Mouse (Mus musculus): ENCODE results near the gene Ltbr.
A peak's percentile ranks its signal among the peaks of the same experiment; 100 is the strongest.

Ltbr gene

DNA sequence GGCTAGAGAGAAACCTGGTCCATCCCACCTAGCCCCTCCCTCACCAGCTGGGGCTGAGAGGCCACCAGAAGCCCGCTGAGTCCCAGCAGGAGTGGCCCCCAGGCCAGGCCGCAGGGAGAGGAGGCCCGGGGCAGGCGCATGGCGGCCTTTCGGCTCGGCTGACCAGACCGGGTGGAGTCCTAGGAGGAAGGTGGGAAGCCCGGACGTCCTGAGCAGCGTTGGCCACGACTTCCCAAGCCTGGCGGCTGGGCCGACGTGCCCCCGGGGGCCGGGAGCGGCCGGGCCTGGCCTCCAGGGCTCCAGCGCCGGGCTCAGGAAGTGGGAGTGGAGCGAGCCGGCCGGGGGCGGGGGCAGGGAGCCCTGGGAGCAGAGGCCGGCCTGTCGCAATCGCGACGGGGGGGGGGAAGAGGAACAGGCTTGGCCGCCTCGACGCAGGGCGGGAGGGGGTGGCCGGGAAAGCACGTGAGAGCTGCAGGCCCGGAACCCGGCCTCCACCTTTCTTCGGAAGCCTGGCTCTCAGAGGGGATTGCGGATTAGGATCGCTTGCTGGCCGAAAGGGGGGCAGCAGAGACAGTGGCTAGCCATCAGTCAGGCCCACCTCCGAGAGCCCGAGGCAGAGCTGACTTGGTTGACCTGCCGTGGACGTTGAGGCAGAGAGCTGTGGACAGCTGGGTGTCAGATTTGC lies at the start of gene Ltbr:
Ltbr (minus strand) TSS at position 340 of the 685 bp plus-strand sequence.
- peak; percentile 95 for DNase-seq

DNA sequence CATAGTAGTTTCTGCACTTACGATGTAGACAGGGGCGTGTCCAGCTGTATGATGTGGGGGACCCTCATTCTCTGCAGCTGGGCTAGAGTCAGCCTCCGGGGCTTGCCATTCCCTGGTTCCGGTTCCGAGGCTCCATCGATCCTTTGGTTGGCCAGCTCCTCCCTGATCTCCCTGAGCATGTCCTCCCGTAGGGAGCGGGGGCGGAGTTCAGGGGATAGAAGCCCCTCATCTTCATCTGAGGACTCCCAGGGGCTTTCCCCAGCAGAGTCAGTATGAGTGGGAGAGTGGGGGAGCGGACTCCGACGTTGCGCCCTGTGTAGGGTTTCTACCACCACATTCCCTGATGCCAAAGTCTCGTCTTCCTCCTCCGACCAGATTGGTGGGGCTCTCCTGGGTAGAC lies 49.3 kb upstream of the Ltbr start:
- DNase-seq, result no peak

DNA sequence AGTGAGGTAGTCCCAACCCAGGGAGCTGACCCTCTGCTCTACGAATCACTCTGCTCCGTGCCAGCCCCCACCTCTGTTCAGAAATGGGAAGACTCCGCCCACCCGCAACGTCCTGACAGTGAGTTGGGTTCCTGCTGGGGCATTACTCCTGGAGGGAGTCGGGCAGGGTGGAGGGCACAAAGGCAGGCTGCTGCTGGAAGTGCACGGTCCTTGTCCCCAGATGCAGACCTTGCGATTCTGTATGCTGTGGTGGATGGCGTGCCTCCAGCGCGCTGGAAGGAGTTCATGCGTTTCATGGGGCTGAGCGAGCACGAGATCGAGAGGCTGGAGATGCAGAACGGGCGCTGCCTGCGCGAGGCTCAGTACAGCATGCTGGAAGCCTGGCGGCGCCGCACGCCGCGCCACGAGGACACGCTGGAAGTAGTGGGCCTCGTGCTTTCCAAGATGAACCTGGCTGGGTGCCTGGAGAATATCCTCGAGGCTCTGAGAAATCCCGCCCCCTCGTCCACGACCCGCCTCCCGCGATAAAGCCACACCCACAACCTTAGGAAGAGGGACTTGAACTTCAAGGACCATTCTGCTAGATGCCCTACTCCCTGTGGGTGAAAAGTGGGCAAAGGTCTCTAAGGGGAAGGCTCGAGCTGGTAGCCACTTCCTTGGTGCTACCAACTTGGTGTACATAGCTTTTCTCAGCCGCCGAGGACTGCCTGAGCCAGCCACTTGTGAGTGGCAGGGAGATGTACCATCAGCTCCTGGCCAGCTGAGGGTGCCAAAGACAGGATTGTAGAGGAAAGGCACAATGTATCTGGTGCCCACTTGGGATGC lies 48.0 kb upstream of the Ltbr start:
- DNase-seq, result peak; percentile 70

DNA sequence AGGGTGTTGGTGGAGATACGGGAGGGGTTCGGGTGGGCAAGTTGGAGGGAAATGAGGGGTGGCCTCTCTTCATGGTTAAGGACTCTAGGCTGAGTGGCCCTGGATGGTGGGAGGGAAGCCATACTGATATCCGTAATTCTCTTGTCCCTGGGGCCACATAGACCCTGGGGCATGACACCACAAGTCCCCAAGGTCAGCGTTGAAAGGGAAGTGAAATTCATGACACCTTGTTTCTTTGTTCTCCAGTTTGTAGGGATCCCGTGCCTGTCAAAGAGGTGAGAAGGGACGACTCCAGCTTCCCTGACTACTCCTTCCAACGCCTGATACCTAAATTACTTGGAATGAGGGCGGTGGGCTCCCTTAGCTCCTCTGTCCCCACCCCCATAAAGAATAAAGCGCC lies 47.2 kb upstream of the Ltbr start:
- no peak for DNase-seq

DNA sequence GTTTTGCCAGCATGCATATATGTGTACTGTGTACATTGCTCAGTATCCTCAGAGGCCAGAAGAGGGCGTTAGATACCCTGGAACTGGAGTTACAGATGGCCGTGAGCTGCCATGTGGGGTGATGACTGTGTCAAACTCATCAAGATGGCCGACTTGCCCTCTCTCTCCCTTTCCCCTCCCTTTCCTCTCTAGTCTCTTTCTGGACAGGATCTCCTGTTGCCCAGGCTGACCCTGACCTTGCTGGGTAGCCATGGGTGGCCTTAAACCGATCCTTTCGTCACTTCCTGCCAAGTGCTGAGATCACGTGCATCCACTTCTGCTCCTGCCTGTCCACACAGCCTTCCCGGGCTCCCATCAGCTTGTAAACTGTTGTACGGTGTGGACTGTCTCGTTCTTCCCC lies 46.3 kb upstream of the Ltbr start:
- DNase-seq, result no peak

DNA sequence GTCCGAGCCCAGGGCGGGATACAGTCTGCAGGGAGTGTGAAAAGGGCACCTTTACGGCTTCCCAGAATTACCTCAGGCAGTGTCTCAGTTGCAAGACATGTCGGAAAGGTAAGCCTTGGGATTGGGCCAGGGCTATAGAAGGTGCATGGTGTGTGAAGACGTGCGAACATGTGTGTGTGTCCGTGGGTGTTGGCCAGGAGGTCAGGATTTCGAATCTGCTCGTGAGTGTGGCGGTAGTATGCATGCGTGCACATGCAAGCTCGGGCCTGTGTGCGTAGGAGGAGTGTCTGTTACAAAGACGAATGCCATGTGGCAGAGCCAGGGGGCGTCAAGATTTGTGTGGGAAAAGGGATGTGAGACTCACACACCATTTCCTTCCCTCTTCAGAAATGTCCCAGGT lies 43.6 kb upstream of the Ltbr start:
- DNase-seq, result no peak

DNA sequence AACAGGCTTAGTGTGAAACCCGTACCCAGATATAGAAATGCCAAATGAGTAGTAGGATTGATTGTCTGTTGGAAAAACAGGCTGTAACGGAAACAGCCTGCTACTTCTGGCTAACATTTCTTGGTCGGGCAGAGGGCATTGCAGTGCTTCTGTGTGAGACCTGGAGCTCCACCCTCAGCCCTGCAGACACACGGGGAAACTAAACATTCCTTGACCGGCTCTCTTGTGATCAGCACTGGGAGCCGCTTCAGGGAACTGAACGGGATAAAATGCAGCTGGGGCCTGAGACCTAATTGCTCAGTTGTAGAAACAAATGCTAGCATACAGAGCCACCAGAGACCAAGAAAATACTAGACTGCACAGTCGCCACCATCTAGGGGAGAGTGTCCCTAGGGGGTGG lies 42.6 kb upstream of the Ltbr start:
- DNase-seq, result peak; percentile 62

DNA sequence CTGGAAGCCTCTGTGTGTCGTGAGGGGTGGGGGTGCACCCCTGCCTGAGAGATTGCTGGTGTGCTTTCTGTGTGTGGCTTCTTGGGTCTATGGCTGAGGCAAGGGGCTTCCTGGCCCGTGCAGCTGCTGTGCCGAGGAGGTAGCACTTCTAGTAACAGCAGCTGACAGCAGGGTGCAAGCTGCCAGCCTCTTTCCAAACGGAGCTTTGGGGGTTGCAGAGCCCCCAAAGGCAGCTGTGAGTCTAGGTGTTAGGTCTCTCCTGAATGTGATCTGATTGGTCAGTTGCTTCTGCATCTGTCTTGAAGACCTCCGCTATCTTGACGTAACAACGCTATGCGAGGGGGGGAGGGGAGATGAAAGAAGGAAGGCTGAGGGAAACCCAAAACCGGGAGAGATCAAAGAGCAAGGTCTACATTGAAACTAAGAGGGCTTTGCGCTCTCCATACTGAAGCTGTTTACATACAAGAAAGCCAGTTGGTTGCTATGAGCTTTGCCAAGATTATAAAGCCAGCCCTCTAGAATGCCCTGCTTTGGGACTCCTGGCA lies 41.6 kb upstream of the Ltbr start:
- no peak for DNase-seq

DNA sequence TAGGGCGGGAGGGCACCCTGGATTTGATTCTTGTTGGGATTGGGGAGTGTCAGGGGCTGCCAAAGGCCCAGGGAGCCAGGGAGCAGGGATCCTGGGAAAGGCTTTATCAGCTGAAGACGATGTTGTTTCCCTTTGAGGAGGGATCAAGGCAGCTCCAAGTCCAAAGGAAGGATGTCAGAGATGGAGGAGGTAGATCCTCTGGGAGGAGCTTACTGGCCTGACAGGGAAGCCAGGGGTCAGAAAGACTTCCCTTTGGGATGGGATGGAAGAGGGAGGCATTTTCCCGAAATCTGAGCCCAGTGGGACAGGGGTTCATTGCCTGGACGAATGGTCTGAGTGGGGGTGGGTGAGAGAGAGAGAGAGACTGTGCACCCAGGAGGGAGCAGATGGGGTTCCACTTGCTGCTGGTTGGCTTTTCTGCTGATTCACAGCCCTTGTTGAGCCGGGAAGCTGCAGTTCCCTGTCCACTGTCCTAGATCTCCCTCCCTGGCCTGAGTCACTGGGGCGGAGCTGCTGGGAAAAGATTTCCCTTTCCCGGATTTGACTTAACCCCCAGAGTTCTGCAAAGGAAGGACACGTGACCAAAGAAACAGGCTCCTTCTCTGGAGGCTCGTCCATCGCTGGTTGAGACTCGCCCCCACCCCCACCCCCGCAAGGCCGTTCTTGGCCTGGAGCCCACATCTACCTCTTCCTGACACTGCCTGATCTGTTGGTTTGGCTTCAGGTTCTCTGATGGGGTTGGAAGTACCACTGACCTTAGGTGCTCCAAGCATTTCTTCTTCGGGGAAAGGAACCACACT lies 40.9 kb upstream of the Ltbr start:
- DNase-seq, result peak; percentile 84

DNA sequence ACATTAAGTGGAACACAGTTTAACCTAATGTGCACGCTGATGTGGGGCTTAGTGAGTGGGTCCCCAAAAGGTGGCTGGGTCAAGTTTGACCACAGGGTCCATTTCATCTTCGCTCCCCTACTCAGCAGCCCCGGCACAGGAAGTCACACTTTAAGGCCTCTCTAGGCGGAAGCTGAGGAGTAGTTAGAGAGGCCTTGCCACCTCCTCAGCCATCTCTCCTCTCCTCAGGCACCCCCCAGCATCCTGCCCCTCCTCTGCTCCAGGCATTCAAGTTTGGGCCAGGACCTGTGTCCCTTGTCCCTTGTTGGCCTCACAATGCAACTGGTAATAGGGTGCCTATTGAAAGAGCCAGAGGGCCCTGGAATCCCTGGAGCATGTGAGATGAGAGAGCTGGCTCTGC lies 40.0 kb upstream of the Ltbr start:
- DNase-seq, result no peak

DNA sequence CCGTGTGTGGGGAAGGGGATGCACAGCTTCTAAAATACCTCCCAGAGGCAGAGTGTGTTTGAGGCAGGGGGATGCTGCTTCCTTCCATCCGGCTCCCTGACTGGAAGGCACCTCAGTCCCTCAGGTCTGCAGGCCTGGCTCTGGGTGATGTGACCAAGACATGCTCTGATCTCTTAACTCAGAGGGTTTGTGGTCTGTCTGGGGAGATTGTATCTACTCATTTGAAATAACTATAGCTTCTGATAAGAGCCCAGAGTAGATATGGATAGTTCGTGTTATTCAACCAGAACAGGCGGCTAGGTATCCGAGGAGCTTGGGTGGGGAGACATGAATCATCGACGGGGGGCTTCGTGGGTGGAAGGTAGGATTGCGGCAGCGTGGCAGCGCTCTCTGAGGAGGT lies 39.5 kb upstream of the Ltbr start:
- no peak for DNase-seq

DNA sequence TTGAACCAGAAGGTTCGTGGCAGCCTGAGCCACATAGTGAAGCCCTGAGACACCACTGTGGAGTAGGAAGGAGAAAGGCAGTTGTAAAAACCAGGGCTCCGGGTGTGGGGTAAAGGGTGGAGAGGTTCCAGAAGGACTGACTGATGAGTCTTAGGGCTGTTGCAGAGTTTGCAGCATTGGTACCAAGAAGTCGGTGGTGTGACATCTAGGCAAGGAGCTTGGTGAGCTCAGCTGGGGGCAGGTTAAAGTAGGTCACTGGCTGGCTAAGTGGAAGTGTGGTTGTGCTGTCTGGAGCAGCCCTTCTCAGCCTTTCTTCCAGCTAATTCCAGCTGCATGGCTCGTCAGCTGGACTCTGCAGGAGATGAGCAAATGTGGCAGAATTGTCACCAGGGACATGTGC lies 39.1 kb upstream of the Ltbr start:
- DNase-seq, result no peak

DNA sequence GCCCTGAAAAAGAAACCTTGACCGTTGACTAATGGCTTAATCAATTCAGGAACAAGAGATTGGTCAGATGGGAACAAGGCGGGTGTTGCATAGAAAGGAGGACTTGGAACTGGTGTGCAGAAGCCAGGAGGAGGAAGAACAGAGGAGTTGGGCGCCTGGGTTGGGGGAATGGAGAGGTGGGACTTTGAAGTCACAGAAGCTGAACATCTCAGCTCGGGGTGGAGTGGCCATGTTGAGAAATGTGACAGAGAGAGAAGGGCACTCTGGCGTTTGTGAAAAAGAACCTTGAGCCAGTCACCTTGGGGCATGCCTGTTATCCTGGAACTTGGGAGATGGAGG lies 38.3 kb upstream of the Ltbr start:
- DNase-seq, result no peak

DNA sequence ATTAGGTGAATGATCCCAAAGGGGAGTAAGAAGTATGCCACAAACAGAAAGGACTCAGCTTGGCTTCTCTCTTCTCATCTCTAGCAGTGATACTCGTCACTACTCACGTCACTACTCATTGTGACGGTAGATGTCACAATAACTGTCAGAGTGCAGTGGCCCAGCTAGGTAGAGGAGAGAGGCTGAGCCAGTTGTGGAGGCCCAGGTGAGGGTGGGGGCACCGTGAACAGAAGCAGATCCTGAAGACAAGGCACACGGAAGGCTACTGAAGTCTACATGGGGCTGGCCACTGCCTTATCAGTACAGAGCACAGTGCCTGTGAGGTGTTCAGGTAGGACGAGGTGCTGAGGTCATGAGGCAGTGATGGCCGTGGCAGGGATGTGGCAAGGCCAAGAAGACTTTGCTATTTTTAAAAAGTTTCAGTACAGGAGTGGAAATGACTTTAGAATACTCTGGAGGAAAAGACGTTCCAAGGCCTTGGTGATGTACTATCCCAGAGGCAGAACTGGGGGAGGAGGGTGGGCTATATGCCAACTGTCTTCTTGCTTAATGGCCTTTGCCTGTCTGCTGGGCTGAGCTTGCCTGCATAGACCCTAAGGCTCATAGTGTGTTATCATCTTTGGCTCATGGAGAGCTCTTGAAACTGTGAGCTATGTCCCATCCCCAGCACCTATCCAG lies 37.8 kb upstream of the Ltbr start:
- peak; percentile 69 for DNase-seq

DNA sequence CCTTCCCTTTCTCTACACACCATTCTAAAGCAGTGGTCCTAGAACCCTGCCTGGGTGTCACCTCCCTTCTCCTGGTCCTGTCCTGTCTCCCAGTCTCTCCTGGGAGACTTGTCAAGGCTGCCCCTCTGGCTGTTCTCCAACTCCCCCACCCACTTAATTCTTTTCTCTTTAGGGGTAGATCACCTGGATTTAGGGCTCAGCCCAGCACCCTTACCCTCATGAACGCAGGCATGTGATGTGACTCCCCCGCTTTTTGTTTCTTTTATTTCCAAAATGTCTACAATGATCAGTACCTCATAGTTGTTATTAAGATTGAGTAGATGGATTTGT lies 37.3 kb upstream of the Ltbr start:
- no peak for DNase-seq

DNA sequence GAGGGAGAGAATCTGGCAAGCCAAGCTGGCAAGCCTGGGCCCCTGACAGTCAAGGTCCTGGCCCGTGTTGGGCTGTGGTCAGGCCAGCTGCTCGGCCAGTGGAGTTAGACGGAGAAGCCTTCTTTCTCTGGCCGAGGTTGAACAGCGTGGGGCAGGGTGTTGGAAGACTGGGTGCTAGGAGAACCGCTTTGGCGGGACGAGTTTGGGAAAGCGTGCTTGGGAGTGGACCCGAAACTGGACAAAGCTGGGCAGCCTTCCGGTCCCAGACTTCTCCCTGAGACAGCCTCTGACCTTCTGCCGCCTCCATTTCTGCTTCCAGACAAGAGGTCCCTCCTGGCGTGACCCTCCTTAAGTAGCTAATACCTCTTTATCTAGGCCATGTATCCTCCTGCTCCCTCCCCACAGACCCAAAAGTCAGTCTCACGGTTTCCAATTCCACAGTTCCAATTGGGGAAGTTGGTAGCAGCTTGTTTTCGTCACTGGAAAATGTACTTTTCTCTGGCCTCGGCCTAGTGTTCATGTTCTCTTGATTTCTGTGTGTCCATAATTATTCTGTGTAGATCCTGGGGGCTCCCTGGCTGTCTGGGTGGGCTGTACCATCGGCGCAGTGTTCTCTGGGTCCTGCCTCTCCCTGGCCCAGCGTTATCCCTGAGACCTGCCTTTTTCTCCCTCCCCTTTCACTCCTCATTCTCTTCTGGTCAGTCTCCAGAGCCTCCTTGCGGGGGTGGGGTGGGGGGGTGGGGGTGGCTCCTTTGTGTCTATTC lies 36.7 kb upstream of the Ltbr start:
- DNase-seq, result peak; percentile 56

DNA sequence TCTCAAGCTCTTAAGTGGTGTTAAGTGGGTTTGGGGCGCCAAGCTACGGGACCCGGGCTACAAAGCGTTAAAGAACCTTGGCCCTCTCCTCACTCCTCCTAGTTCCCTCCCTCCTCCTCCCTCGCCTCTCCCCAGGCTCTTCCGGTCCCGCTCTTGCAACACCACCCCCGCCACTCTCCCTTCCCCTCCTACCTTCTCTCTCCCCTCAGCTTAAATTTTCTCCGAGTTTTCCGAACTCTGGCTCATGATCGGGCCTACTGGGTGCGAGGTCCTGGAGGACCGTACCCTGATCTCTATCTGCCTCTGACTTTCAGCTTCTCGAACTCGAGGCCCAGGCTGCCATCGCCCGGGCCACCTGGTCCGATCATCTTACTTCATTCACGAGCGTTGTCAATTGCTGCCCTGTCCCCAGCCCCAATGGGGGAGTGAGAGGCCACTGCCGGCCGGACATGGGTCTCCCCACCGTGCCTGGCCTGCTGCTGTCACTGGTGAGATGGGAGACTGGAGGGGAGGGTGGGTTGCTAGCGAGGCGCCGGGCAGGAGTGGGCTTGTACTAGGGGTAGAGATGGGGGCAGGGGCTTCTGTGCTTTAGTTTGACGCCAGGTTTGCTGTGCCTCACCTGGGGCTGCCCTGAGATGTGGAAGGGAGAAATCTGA lies 36.0 kb upstream of the Ltbr start:
- DNase-seq, result peak; percentile 84

DNA sequence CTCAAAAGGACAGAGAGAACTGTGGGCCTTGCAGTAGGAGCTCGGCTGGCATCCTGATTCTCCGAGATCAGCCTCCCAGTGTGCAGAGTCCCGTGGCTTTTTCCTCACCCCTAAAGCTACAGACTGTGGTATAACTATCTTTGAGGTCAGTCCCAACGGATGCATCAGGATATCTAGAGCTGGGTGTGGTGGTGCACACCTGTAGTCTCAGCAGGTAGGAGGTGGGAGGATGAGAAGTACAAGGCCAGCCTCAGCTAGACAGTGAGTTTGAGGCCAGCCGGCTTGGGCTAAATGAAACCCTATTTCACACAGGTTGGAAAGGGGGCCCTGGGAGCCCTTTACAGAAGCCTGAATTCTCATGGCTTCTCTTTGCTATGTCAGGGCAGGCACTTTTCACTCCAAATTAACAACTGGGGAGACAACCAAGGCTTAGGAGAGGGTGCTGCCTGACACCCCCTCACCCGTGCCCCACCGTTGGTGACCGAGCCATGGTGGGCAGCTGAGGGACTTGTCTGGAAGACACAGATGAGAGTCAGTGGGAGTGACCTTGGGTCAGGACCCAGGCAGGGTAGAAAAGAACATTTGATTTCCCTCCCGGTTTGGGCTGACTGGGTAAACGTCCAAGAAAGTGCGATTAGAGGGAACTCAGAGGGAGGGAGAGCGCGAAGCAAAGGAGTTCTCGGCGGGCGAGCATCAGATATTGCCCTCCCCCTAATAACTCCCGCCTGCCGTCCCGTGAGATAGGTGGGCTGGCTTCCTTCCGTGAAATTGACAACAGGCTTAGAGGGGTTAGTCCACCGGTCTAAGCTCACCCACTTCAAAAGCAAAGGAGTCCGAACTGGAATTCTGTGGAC lies 35.3 kb upstream of the Ltbr start, which contains the start of gene Tnfrsf1a:
Tnfrsf1a (plus strand) TSS at position 642 of the 854 bp plus-strand sequence.
- DNase-seq, result no peak

DNA sequence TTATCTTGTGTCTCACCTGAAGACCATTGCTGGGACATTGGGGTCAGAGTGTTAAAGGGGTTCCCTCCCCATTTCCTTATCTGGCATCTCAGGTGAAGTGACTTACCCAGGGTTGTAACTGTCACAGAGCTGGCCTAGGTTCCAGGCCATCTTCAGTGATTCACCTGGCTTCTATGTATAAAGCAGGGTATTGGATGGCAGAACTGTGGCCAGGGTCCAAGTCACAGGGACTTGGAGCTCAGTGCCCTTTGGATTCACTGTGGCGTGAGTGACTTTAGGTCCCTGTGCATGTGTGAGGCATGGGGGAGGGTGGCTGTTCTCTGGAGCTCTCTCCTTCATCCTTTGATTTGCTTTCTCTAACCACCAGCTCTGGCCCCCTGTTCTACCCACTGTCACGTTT lies 32.3 kb upstream of the Ltbr start:
- peak; percentile 54 for DNase-seq

DNA sequence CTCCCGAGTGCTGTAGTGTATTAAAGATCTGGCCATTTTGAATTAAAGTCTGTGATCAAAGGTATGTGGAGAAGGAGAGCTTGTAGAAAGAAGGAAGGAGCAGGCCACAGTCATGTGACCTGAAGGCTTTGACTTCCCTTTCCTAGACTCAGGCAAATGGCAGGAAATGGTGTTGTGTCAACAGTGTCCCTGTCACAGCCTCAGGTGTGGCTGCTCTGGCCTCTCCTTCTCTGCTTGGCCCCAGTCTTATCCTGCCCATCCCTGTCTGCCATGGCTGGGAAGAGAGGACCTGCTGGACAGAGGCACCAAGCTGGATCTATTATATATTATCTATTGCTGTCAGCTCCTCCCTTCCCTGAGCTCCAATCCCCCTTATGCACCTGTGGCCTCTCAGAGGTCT lies 31.9 kb upstream of the Ltbr start:
- no peak for DNase-seq

DNA sequence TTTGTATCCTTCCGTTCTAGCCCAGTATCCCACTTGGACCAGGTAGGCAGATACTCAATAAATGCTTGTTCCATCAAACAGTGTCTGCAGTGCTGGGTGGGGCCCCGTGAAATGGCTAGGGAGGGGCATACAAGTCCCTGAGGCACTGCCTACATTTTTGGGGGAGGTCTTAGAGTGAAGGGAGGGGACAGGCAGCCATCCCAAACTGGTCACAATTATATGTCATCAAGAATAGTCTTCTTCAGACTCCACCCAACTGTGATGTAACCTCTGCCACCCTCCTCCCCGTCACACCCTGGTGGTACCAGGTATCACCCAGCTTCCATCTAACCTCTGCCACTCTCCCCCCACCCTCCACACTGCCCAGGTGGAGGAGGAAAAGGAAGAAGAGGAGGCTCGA lies 31.2 kb upstream of the Ltbr start:
- DNase-seq, result no peak
